ENCODE assay signal across 9 mouse cellular contexts in genomic region chr16:4551056-4551455, GRCm38 (mm10). TPM values are rescaled to one million over a fixed set of nuclear protein-coding genes. Genes with fewer than 3 reads are reported as not detected.
DNase-seq lines count a peak whose midpoint lies in the region; ATAC-seq lines count a peak whose summit lies in the region.
"Had no signal": no experiment of that assay in that cellular context is flagged by ENCODE, and none has a peak within 500 bp of the region (broad histone marks: within the 10 kb centered on the region; RNA-seq: fewer than 3 reads in every experiment).

No protein-coding gene starts in this region.

- H3K36me3 ChIP-seq in heart, embryonic 12.5 days: peaks cover 43% of the 10 kb centered on the region
- peaks cover 8% of the 10 kb centered on the region for H3K36me3 ChIP-seq in midbrain, embryonic 11.5 days (ENCODE audit: control insufficient read depth, insufficient read depth, low read length)

- peaks cover 27% of the 10 kb centered on the region for H3K4me1 ChIP-seq in heart, embryonic 12.5 days (replicated peaks)
- H3K4me1 ChIP-seq in midbrain, embryonic 11.5 days (ENCODE audit: control insufficient read depth, insufficient read depth, low read length): peaks cover 4% of the 10 kb centered on the region

- no peaks in the 10 kb centered on the region for H3K9me3 ChIP-seq in heart, embryonic 12.5 days (replicated peaks)
- H3K9me3 ChIP-seq in midbrain, embryonic 11.5 days (ENCODE audit: control insufficient read depth, low read length): no peaks in the 10 kb centered on the region

- no peak overlapping the region for H3K9ac ChIP-seq in heart, embryonic 12.5 days
- no peak overlapping the region for H3K9ac ChIP-seq in midbrain, embryonic 11.5 days (ENCODE audit: low read length)

- no peak for ATAC-seq in heart, embryonic 12.5 days (ENCODE audit: insufficient number of reproducible peaks, low FRiP score)
- ATAC-seq in midbrain, embryonic 11.5 days (ENCODE audit: low FRiP score): peak; percentile 74

- no peak overlapping the region for H3K4me2 ChIP-seq in heart, embryonic 12.5 days
- H3K4me2 ChIP-seq in midbrain, embryonic 11.5 days: no peak overlapping the region

- WGBS in heart, embryonic 12.5 days: 39% methylated on average over 13 of the region's 13 CpGs
- 42% methylated on average over 13 of the region's 13 CpGs for WGBS in midbrain, embryonic 11.5 days

- no peaks in the 10 kb centered on the region for H3K27me3 ChIP-seq in heart, embryonic 12.5 days (replicated peaks)
- no peaks in the 10 kb centered on the region for H3K27me3 ChIP-seq in midbrain, embryonic 11.5 days (ENCODE audit: control insufficient read depth, insufficient read depth, low read length)

- H3K4me3 ChIP-seq in heart, embryonic 12.5 days: no peak overlapping the region
- H3K4me3 ChIP-seq in midbrain, embryonic 11.5 days (ENCODE audit: low read depth, low read length): no peak overlapping the region

- peak; percentile 95 for DNase-seq in heart, adult 11 months
- DNase-seq in cerebellum, postnatal 14 days: peak; percentile 72 to 83
- peak; percentile 54 to 73 for DNase-seq in frontal cortex, postnatal 36 days (ENCODE audit: low spot score in 2 of 2)
- peak; percentile 78 for DNase-seq in induced T-regulatory cell, adult 2 months (ENCODE audit: low read depth)
- peak; percentile 52 to 54 for DNase-seq in left cerebral cortex, postnatal 36 days (ENCODE audit: low spot score in 2 of 2)
- peak; percentile 98 for DNase-seq in midbrain, embryonic 11.5 days (ENCODE audit: low spot score, missing footprints)
- peak; percentile 65 for DNase-seq in skeletal muscle tissue, adult 2 months (ENCODE audit: low read depth, low spot score)

- H3K27ac ChIP-seq in heart, embryonic 12.5 days (ENCODE audit: poor library complexity, severe bottlenecking): no peak overlapping the region
- no peak overlapping the region for H3K27ac ChIP-seq in midbrain, embryonic 11.5 days (ENCODE audit: low read depth, low read length)
- H3K27ac ChIP-seq: macrophage had no signal

- intact Hi-C loops in left cerebral cortex, postnatal 36 days (cut with DNase I): loop anchor here (2.0 kb wide), 1 partner anchor 58 kb away; no protein-coding TSS in a partner anchor

RNA-seq across cellular contexts. Expression of gene Tfap4, which starts 8.6 kb away (rescaled TPM):
- polyA plus RNA-seq in heart, embryonic 12.5 days (2016; fragmentation: Nextera tagmentation; extraction: Ambion mirVana): 8.1 and 8.4 TPM in 2 replicates
- total RNA-seq in left cerebral cortex, postnatal 36 days (2021): 1 to 10 TPM; 3.3 TPM
- polyA plus RNA-seq in midbrain, embryonic 11.5 days (2014; fragmentation: Nextera tagmentation; extraction: Ambion mirVana): 18.2 and 18.9 TPM in 2 replicates

RNA-seq across cellular contexts. Expression of gene Srl, which starts 9.4 kb away (rescaled TPM):
- polyA plus RNA-seq in heart, embryonic 12.5 days (2016; fragmentation: Nextera tagmentation; extraction: Ambion mirVana): 228 and 230 TPM in 2 replicates
- 1 to 10 TPM; 6.7 to 9.6 TPM for total RNA-seq in left cerebral cortex, postnatal 36 days (2021)
- polyA plus RNA-seq in midbrain, embryonic 11.5 days (2014; fragmentation: Nextera tagmentation; extraction: Ambion mirVana): 20.0 and 20.9 TPM in 2 replicates

RNA-seq across cellular contexts. Expression of gene Glis2, which starts 43.5 kb away (rescaled TPM):
- 24.9 and 25.5 TPM in 2 replicates for polyA plus RNA-seq in heart, embryonic 12.5 days (2016; fragmentation: Nextera tagmentation; extraction: Ambion mirVana)
- total RNA-seq in left cerebral cortex, postnatal 36 days (2021): 10 to 100 TPM; 12.0 to 13.2 TPM
- 16.6 and 27.2 TPM in 2 replicates for polyA plus RNA-seq in midbrain, embryonic 11.5 days (2014; fragmentation: Nextera tagmentation; extraction: Ambion mirVana)

Comparison
In these comparisons a context has a peak if more than half of its experiments do, and no peak if none do; other contexts are left out.
1. RNA of gene Srl, which starts 9.4 kb away (polyA plus RNA-seq): 228 to 230 TPM in heart, embryonic 12.5 days; 20.0 to 20.9 TPM in midbrain, embryonic 11.5 days; every median in the first group is over 10 times any median in the second.
2. Peak in every context shown above with its lines, with median percentiles within 50 percentile points of each other: DNase-seq.